In the genomic region with DNA sequence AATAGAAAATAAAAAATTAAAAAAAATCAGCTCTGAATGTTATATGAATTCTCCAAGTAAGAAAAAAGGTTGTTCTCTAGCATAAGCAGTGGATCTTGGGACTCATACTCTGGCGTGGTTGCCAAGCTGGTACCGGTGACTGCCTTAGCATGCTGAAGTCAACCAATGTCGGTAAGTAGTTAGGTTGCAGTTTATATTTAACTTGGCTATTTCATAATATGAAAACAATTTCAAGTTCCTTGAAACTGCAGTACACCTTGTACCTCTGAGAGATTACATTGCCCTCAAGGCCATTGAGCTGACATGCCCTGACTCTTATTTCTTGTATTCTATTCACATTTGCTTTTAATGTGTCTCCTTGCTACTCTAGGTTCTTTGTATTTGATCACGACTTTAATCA, we compare ENCODE assay signal across 18 mouse cellular contexts.
DNase-seq lines count a peak whose midpoint lies in the region; ATAC-seq and TF ChIP-seq lines count a peak whose summit lies in the region.
"Had no signal": no experiment of that assay in that cellular context is flagged by ENCODE, and none has a peak within 500 bp of the region (broad histone marks: within the 10 kb centered on the region; RNA-seq: fewer than 3 reads in every experiment).

No protein-coding gene starts in this region.

- H3K4me2 ChIP-seq in liver, embryonic 12.5 days: no peak overlapping the region
- H3K4me2 ChIP-seq: embryonic facial prominence, embryonic 12.5 days; forebrain, embryonic 12.5 days; heart, embryonic 12.5 days had no signal

- no peak overlapping the region for H3K4me3 ChIP-seq in liver, adult 2 months (ENCODE audit: insufficient read depth, low read depth, low read length)
- H3K4me3 ChIP-seq in liver, embryonic 12.5 days: no peak overlapping the region
- H3K4me3 ChIP-seq: embryonic facial prominence, embryonic 12.5 days; forebrain, embryonic 12.5 days; heart, embryonic 12.5 days; hindbrain, embryonic 10.5 days had no signal

- DNase-seq in kidney, adult 18-20 months: peak; percentile 32
- no peak for DNase-seq in kidney, postnatal 10 days
- peak; percentile 74 for DNase-seq in liver, adult 2 months (ENCODE audit: extremely low read depth, low read depth, low spot score)
- DNase-seq in lung, postnatal 36 days: peak; percentile 24
- no peak for DNase-seq in lung, postnatal 14 days
- no peak for DNase-seq in thymus, postnatal 36 days
- DNase-seq in layer of hippocampus, adult 9-11 months: no peak
- DNase-seq: adrenal gland, postnatal 14 days; cerebellum, adult 11-12 months; cerebellum, adult 9-10 months; cerebellum, postnatal 25 days; gastrocnemius, postnatal 14 days had no signal

- no peak for TF ChIP-seq POLR2A in liver, adult 2 months (IDR thresholded peaks at IDR 0.05; ENCODE audit: extremely low read depth, insufficient read depth, low read length)

- no peak for ATAC-seq in liver, embryonic 12.5 days
- ATAC-seq: forebrain, embryonic 16.5 days had no signal

- H3K27me3 ChIP-seq in liver, adult 2 months (ENCODE audit: control insufficient read depth, insufficient read depth, low read length): no peaks in the 10 kb centered on the region
- no peaks in the 10 kb centered on the region for H3K27me3 ChIP-seq in liver, embryonic 12.5 days (replicated peaks)
- H3K27me3 ChIP-seq: embryonic facial prominence, embryonic 12.5 days; forebrain, embryonic 12.5 days; heart, embryonic 12.5 days had no signal

- no peaks in the 10 kb centered on the region for H3K36me3 ChIP-seq in liver, adult 2 months (ENCODE audit: control insufficient read depth, insufficient read depth, low read length)
- no peaks in the 10 kb centered on the region for H3K36me3 ChIP-seq in liver, embryonic 12.5 days
- H3K36me3 ChIP-seq: embryonic facial prominence, embryonic 12.5 days; forebrain, embryonic 12.5 days; heart, embryonic 12.5 days; hindbrain, embryonic 10.5 days had no signal

- no peak for TF ChIP-seq CTCF in liver, adult 2 months (IDR thresholded peaks at IDR 0.05; ENCODE audit: low read depth, low read length)

- no peak overlapping the region for H3K27ac ChIP-seq in liver, adult 2 months (replicated peaks; ENCODE audit: insufficient read depth, low read depth, low read length)
- H3K27ac ChIP-seq in liver, embryonic 12.5 days: no peak overlapping the region
- H3K27ac ChIP-seq: embryonic facial prominence, embryonic 12.5 days; forebrain, embryonic 12.5 days; hindbrain, embryonic 10.5 days had no signal

- 65% methylated on average over 4 of the region's 4 CpGs for WGBS in liver, adult 2 months
- 83% methylated on average over 4 of the region's 4 CpGs for WGBS in liver, embryonic 12.5 days (ENCODE audit: insufficient replicate concordance)

- H3K9ac ChIP-seq in liver, adult 2 months (ENCODE audit: low read depth, low read length): no peak overlapping the region
- no peak overlapping the region for H3K9ac ChIP-seq in liver, embryonic 12.5 days
- H3K9ac ChIP-seq: embryonic facial prominence, embryonic 12.5 days; forebrain, embryonic 12.5 days; heart, embryonic 12.5 days had no signal

- no peaks in the 10 kb centered on the region for H3K4me1 ChIP-seq in liver, adult 2 months (ENCODE audit: control insufficient read depth, insufficient read depth, low read length)
- H3K4me1 ChIP-seq in liver, embryonic 12.5 days: no peaks in the 10 kb centered on the region
- H3K4me1 ChIP-seq: forebrain, embryonic 12.5 days; heart, embryonic 12.5 days had no signal

- H3K79me2 ChIP-seq in liver, adult 2 months (ENCODE audit: control insufficient read depth, insufficient read depth, low read length): no peaks in the 10 kb centered on the region

- H3K9me3 ChIP-seq in liver, embryonic 12.5 days (replicated peaks): no peaks in the 10 kb centered on the region
- H3K9me3 ChIP-seq: embryonic facial prominence, embryonic 12.5 days; forebrain, embryonic 12.5 days; heart, embryonic 12.5 days; hindbrain, embryonic 10.5 days had no signal

Comparison
In these comparisons a context has a peak if more than half of its experiments do, and no peak if none do; other contexts are left out.
1. DNase-seq: peak in kidney, adult 18-20 months (single experiment), liver, adult 2 months (single experiment) and lung, postnatal 36 days (single experiment); none in kidney, postnatal 10 days (single experiment), lung, postnatal 14 days (single experiment), thymus, postnatal 36 days (0 of 2) and layer of hippocampus, adult 9-11 months (single experiment).